Mouse (Mus musculus) skeletal muscle tissue, adult 2 months (tissue): ENCODE data around the gene Atf3.
"Not testable (repeated sequence)": the region's sequence is repeated elsewhere in the genome, so short reads cannot be mapped to it uniquely, and the experiment has no call there.

Experiments used
- DNase-seq: peaks from one replicate; pipeline ENCODE4 v3.0.0-alpha.2; 2012; ENCODE audit warnings: low read depth, low spot score

Atf3 gene

DNA sequence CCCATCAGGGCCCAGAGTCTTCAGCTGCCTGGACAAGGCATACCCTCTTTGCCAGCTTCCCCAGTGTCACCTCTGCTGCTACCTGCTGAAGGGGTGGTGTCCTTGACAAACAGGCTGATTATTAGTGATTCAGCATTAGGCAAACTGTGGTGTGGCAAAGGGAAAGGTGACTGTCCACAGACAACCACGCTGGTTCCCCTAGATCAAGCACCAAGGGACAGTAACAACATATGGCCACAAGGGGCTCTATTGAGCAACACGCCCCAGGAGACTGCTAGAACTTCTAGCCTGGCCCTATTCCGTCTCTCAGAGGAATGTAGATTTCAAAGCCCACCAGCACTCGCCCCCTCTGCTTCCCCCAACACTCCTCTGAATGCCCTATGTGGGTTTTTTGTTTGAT, 64.8 kb downstream of the Atf3 start:
- no peak for DNase-seq

DNA sequence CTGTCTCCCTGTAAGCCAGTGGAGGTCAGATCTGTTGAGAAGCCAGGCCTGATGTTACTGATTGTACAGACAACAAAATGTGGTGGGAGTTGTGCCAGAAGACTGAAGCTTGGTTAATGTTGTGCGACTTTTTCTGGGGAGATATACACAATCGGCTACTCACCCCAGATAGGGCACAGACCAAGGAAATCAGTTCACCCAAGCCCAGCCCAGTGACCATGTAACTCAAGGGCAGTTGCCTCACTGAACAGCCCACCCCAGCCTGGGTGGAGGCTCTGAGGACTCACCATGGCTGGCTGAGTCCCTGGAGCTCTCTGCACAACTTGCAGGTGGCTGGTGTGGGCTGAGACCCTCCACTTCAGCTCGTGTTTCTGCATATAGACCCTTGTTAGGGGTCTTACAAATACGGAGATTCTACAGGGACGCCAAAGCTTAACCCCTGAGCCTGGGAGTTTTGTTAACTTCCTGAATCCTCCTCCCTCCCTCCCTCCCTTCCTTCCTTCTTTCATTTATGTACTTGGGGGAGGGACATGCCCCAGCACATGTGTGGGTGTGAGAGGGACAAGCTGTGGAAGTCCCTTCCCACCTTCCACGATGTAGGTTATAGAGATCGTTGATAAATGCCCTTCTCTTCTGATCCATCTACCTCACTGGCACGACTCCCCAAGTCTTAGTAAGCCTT, 66.8 kb downstream of the Atf3 start:
- DNase-seq: no peak

DNA sequence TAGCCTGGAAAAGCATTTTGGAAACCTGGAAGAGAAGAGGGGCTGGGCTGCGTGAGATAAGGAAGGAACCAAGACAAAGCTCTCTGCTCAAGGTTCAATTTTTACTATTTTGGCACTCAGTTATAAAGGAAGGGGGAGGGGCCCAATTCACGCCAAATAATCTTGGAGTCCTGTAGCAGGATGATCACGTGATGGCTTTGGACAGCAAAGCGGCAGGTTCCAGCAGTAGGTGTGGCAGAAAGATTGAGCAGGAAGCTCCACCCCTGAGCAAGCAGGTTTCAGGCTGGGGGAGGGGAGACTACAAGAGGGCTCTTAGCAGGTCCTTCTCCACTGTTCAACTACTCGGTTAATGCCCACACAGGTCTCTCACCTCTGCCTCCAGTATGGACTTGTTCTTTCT, 68.3 kb downstream of the Atf3 start:
- DNase-seq: not testable (repeated sequence)

DNA sequence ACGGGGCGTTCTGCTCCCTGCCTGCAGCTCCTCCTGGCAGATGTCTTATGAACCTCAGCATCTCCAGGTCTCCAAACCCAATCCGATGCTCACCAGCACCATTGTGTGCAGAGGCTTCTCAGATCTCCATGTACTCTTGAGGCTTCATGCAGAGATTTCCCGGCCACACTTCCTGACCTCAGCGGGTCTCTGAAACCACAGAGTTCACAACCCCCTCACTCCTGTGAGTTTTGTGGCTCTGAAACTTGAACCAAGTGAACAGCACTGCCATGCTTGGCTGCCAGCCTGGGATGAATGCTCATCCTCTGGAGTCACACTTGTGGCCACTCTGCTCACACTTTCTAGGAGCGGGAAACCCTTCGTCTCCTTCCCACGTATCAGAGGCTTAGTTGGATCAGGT, 76.9 kb downstream of the Atf3 start:
- DNase-seq: no peak

DNA sequence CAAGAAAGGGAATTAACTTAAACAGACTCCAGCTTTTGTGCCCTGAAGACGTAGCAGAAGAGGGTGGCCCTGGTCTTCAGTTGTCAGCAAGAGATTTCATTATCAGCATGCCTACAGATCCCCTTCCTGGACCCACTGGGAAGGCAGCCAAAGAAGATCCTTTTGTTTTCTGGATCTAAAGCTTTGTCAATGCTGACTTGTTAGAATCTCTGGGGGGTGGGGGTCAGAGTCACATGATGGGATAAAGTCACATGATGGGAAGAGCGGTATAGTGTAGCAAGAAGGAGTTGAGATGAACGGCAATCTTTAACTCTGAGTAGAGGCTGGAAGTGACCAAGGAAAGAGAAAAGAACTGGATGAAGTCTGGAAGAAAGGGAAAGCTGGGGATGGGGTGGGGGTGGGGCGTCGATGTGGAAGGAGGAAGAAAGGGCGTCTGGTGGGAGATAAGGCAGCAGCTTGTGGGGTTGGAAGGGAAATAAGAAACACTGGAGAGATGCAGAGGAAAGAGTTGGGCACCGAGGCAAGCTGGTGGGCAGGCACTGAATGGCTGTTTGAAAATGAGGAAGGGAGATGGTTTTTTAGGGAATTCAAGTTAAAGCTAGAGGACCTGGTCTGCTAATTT, 78.9 kb downstream of the Atf3 start:
- no peak for DNase-seq

DNA sequence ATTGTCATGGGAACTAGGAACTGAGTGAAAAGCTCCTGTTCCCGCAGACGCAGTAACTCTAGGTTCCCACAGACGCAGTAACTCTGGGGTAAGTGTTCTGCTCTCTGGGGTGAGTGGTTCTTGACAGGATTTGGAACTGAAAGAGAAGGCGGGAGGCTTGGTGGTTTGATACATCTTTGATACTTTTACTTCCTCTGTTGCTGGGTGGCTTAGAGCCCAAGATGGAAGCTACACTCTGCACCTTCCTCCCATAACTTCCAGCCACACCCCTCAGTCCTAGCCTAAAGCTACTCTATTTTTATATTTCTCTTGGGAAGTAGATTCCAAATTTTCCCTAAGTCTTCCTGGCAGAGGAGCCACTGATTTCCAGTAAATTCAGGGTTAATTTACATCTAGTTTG, 79.4 kb downstream of the Atf3 start:
- no peak for DNase-seq

DNA sequence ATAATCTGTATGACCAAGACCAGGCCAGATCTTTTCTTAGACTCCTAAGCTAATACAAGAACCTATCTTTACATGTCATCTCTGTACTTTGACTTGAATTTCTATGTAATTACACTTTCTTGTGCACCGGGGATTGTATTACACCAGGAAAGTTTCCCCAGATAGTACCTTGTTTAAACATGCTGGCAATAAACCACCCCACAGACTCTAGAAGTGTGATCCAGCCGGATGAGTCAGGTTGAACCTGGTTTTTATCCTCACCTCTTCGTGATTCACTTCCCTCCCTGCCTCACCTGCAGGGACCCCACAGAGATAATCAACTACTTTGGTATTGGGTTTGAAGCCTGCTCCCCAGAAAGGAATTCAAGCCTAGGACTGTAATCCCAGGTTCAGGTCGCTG, 82.4 kb downstream of the Atf3 start:
- DNase-seq: no peak

DNA sequence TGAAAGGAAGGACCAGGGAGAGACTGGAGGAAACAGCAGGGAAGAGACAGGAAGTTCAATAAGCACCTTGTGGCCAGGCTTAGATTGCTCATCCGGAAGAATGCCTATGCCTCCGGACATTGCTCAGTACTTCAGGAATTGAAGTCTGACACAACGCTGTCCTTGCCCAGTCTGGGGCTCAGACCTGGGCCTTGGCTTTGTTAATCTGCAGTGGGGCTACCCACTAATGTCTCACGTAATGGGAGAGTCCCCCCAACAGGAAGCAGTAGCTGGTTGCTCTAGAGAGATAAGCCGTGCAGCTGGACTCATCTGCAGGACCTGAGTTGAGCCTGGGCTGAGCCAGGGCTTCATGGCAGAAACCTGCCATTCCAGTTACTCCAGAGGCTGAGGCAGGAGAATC, 84.9 kb downstream of the Atf3 start:
- no peak for DNase-seq

DNA sequence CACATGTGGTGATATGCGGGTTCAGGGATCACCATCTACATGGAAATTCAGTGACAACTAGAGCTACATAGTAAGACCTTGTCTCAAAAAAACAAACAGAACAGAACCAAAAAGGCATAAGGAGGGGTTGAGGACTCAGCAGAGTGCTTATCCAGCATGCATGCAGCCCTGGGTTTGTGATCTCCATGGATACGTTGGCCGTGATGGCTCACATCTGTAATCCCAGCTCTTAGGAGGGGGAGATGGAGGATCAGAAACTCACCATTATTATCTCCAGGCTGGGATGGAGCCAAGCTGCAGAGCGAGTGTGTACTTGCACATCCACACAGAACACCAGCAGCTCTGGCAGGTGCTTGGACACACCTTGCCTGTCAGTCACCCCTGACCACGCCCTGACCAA, 85.6 kb downstream of the Atf3 start:
- DNase-seq: no peak

DNA sequence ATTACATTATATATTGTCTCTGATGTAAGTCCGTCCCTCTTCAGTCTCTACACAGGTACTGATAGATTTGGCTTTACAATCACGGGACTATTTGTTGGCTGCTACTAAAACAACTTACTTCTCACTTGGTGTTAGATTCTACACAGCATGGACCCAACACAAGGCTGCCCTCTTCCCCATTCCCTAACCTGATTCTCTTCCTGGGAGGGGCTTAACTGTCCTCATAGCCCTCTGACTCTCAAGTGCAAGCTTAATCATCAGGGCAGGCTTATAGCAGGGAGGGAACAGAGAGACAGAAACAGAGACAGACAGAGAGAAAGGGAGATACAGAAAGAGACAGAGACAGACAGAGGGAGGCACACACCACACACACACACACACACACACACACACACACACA, 86.1 kb downstream of the Atf3 start:
- DNase-seq: no peak

DNA sequence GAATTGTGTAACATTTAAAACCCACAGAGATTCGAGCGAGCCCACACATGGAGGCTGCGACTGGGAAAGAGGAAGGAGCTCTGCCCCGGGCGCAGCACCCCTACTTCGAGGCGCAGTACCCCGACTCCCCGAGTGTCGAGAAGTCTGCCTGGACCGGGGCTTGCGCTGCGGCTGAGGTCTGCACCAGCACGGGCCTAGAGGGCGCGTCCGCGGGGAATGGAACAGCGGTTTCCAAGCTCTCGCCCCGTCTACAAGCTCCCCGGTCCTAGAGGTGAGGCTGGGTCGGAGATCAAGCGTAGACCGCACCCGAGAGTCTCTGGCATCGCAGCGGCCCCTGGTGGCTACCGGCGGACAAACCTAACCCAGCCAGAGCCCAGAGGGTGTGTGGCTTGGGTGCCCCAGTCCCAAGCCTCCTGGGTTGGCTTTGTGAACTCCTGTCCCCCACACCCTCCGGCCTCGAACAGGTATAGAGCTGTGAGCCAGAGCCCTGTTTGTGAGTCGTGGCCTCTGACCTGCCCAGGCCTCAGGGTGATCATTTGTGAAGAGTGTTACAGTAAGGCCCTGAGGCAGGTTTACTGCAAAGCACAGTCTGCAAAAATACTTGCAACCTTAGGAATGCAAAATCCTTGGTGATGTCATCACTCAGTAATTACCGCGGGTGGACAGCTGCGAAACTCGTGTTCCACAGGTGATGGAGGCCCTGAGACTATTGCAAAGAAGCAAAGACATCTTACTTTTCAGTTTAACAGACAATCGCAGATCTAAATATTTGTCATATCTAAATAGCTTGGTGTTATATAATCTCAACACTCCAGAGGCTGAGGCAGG, 91.8 kb downstream of the Atf3 start:
- DNase-seq: peak; percentile 32

DNA sequence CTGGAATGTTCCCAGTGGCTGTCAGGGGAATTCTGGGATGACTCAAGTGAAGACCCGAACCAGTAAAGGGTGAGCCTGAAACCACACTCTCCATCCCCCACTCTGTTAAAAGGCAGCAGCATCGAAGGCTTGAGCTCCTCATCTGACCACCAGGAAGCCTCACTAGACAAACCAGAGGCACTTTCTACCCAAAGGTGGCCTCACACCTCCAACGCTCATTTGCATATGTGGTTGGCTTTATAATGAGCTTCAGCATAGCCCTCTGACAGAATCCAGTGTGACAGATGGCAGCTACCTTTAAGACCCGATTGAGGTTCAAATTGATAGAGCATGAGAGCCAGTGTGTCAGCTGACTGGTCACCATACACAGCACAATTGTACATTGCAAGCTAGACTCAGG, 93.6 kb downstream of the Atf3 start:
- DNase-seq: no peak

DNA sequence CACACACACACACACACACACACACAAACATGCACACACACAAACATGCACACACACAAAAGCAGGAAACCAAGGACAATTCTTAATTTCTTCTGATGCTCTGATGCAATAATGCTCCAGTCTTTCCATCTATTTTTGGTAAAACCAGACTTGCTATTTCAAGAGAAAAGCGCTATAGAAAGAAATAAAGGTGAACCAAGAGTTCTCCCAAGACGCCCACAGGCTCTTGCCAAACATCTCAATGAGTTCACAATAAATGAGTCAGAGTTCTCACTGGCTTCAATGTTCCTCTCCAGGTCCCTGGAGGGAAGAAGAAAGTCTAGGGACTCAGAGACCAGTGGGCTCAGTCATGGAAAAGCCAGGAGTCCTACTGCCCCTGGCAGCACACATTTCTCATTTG, 94.1 kb downstream of the Atf3 start:
- DNase-seq: no peak

DNA sequence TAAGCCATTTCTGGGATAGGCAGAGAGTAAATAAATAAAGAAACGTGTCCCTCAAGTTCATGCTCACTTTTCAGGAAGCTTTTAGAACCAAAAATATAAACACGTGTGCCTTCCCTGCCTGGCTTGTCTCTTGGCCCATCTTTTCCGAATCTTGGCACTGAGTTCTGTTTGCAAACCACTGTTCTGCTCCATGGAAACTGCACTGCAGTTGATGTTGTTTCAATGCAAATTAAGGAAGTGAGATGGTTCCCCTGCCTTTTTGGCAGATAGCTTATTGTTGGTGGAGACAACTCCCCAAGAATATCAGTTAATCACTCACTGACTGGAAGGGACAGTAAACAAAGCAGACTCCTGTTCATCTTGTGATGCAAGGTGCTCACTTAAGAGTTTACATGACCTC, 95.1 kb downstream of the Atf3 start:
- peak; percentile 47 for DNase-seq
